Mouse (Mus musculus) c-Kit-positive CD71-negative TER-119-negative erythroid progenitor cells, embryonic 14.5 days (primary cell): ENCODE results near the gene Rasgef1a.

ENCODE experiments used
- DNase-seq: peaks from one replicate; pipeline ENCODE4 v3.0.0-alpha.2; 2013; ENCODE audit warnings: low read depth

Rasgef1a gene

GRCm38 (mm10) chr6:118134461-118134860, 123.2 kb downstream of the Rasgef1a start:
- no peak for DNase-seq

- DNase-seq, result no peak
Observed at GRCm38 (mm10) chr6:118137148-118137547, 125.9 kb downstream of the Rasgef1a start.

- peak; percentile 67 for DNase-seq
Observed at GRCm38 (mm10) chr6:118138731-118139709, 127.8 kb downstream of the Rasgef1a start, which contains the start of gene Csgalnact2. Gene Csgalnact2 (minus strand): TSS chr6:118139140.

- no peak for DNase-seq
Observed at GRCm38 (mm10) chr6:118140961-118141360, 129.7 kb downstream of the Rasgef1a start.
